Mouse (Mus musculus) cerebellum, adult 11 months (tissue): ENCODE measurements at regions not wholly inside any gene's neighbourhood (a gene's known extent, or its start where the extent isn't known, plus 50 kb on each side); places are given as distances from the start of the nearest gene placed in this dataset.

Source experiments
- DNase-seq: peaks from one replicate; pipeline ENCODE4 v3.0.0; 2022

GRCm38 (mm10) chr4:33595763-33596162 is 285.7 kb downstream of the Rngtt start:
- DNase-seq, result no peak

DNA sequence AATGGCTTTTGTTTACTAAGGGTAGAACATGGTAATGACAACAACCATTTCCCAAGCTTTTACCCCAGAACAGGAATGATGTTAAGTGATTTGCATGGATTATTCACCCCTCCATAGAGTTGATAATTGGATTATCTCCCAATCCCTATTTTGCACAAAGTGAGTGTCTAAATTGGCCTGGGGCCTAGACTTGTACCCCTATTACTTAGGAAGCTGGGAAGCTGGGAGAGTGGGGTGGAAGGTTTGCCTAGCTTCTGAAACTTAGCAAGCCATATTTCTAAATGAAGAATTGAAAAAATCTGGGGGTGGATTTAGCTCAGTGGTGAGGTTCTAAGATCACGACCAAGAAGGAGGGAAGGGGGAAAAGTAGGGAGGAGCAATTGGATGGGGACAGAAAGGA is 289.9 kb downstream of the Rngtt start:
- no peak for DNase-seq

DNA sequence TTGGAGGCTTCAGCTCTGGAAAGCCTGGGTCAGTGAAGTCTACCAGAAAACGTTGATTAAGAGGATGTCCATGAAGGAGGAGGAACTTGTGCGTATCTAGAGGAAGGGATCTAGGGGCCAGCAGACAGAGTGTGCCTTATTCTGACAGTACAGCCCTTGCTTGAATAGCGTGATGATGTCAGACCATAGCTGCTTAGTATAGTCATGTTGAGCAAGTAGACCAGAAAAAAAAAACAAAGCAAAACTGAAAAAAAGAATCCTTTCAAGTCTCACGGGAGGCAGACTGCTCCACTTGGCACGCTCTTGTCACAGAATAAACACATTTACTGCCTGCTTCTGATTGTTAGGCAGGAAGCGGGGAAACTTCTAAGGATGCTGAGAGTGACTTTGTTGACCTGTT is 290.7 kb downstream of the Rngtt start:
- no peak for DNase-seq

DNA sequence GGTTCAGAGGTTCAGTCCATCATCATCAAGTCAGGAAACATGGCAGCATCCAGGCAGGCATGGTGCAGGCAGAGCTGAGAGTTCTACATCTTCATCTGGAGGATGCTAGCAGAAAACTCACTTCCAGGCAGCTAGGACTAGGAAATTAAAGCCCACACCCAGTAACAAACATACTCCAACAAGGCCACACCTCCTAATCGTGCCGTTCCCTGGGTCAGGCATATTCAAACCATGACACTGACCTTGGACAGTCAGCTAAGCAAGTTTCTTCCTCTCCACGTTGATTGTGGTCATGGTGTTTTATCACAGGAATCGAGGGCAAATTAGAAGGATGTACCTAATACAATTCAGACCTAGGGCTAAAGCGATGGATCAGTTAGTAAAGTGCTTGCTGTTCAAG is 294.5 kb downstream of the Rngtt start:
- DNase-seq, result no peak

GRCm38 (mm10) chr4:33639821-33640575 is 284.4 kb upstream of the Cnr1 start:
- no peak for DNase-seq

DNA sequence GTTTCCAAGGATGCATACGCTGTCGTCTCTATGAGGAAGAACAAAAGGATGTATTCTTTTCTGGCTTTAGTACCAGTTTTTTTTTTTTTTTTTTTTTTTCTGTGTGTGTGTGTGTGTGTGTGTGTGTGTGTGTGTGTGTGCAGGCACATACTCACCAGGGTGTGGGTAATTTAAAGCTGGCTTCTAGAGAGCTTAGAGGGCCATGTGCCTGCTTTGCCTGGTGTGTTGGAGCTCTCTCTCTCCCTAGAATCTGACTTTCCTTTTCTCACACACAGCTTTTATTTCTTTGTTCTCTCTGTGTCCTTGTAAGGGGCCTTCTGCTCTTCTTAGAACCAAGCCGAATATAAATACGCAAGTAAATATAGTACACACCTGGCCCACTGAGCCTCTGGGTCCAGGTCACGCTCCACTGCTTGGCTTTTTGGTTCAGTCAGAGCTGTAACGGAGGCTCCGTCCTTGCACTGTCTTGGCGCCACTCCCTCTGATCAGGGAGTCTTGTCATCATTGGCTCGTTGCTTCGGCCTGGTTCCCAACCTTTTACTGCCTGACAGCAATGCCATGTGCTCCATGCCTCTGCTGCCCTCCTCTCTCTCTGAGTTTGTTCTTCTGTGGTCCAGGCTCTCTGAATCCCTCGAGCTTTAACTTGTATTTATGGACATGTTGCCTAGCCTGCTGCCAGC is 283.7 kb upstream of the Cnr1 start:
- peak; percentile 65 for DNase-seq

GRCm38 (mm10) chr4:33641883-33642282 is 282.5 kb upstream of the Cnr1 start:
- DNase-seq, result no peak

- DNase-seq, result no peak
Observed at GRCm38 (mm10) chr4:33642526-33642925, 281.9 kb upstream of the Cnr1 start.

GRCm38 (mm10) chr4:33645217-33645616 is 279.2 kb upstream of the Cnr1 start:
- no peak for DNase-seq

GRCm38 (mm10) chr4:33651292-33651691 is 273.1 kb upstream of the Cnr1 start:
- no peak for DNase-seq

GRCm38 (mm10) chr4:33659766-33660165 is 264.6 kb upstream of the Cnr1 start:
- no peak for DNase-seq

DNA sequence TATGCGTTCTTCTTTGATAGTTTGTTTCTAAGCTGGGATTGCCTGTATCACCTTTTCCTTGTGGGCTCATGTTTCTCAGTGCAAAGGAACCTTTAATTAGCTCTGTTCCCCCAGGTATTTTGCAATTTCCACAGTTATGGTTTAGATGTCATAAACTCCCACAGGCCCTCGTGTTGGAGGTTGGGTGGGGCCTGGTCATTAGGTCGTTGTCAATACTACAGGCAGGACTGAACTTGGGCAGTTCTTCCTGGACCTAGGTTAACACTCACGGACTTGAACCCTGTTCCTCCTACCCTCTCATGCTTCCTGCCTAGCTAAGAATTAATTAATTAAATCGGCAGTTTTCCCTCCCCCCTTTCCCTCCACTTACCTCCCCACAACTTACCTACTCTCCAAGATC is 263.8 kb upstream of the Cnr1 start:
- no peak for DNase-seq

DNA sequence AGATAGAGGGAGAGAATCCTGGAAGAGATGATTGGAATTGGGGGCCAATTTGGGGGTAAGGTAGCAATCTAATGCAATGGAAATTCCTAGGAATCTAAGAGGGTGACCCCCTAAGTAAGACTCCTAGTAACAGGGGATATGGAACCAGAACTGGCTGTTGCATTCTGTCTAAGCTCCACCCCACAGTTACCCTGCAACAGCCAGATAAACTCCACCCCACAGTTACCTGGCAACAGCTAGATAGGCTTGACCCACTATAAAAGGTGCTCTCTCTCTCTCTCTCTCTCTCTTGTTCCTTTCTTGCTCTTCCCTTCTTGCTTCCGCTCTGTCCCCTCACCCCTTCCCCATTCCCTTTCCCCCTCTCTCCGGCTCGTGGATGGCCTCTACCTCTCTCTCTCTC is 262.5 kb upstream of the Cnr1 start:
- DNase-seq, result no peak

DNA sequence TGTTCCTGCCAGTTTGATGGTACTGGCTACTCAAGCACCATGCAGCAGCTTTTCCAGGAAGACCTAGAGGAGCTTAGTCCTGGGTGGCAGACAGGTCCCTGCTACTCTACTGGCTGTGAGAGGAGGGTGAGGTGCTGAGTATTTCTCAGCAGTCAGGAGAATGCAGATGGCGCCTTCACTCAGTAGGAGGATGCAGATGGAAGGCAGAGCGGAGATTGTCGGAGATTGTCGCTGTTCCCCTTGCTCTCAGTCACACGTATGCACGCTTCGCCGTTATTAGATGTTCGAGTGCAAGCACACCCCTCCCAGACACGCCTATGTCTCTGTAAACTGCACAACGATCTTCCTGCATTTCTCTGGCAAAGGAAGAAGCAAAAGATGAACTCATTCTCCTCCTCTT is 261.4 kb upstream of the Cnr1 start:
- no peak for DNase-seq

DNA sequence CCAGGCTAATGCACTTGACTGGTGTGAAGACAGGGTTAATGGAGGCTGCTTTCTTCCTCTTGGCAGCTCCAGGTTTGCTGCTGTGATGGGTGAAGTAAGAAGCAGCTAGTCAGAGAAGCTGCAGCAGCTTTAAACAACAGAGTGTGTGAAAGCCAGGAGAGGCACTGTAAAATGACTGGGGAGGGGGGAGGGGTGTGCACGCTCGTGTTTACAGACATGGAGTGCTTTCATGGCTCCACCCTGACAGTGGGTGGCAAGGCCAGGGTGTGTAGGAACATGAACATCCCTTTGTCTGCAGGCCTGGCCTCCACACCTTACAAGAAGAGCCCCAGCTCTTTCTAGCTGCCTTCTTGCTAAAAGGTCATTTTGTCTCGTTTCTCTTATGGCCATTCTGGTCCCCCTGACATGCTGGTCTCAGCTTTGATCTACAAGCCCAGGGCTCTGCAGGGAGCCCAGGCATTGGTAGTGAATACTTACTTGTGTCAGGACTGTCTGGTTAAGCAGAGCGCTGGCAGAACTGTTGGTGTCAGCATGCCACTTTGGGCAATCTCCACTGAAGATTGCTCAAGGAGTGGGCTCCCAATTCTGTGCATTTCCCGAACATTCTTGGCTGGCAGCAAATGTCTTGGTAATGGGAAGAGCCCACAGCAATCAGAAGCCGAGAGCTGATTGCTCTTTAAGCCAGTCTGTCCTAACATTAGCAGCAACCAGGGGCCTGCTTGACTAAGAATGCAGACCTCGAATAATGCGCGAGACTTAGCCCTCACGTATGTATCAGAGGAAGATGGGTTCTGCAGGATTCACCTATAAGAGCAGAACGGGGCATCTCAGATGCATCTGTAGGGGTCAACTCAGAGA is 260.5 kb upstream of the Cnr1 start:
- no peak for DNase-seq

DNA sequence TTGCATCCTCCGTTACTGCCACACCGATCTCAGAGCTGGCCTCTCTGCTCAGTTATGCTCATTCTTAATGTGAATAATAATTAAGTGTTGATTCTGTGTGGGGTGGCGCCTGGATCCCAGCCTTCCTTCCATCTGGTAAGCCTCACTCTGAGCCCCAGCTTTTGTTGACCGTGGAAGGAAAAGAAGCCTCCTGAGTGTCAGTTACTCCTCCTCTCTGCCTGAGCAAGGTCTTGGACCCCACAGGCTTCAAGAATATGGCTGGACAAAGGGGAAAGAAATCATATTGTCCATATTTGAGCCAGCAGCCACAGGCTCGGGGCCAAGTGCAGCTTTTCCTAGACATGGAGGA is 259.9 kb upstream of the Cnr1 start:
- DNase-seq, result no peak

- no peak for DNase-seq
Observed at GRCm38 (mm10) chr4:33665250-33665873, 259.0 kb upstream of the Cnr1 start.

GRCm38 (mm10) chr4:33668431-33668830 is 256.0 kb upstream of the Cnr1 start:
- no peak for DNase-seq

DNA sequence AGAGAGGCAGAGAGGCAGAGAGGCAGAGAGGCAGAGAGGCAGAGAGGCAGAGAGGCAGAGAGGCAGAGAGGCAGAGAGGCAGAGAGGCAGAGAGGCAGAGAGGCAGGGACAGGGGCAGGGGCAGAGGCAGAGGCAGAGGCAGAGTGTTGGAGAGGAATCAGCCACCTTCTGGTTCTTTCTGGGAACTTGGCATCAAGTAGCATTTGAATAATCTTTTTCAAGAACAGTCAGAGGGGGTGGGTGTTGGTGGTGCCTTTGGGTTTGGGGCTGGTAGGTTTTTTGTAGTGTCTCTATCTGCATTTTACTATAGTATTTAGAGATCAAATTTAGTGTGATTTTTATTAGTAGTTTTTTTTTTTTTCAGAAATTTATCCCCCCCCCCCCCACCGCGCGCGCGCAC is 249.3 kb upstream of the Cnr1 start:
- DNase-seq, result no peak

- DNase-seq, result no peak
Observed at GRCm38 (mm10) chr4:33679351-33679750, 245.0 kb upstream of the Cnr1 start.

- no peak for DNase-seq
Observed at GRCm38 (mm10) chr4:33686135-33686534, 238.3 kb upstream of the Cnr1 start.

DNA sequence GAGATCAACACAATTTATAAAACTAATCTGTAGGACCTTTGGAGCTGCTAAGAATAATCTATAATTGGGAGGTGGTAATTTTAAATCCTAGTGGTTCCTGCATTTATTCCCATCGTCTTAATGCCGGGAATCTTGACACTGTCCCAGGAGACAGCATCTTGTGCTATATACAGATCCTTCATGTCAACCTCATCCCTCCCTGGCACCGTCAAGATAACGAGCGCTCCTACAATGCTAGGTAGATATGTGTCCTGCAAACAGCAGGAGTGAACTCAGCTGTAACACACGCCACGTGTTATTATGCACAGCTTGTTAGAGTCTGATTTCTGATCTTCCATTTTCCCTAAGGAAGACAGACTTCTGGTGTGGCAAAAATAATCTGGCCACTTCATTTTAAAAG is 237.0 kb upstream of the Cnr1 start:
- DNase-seq, result no peak

- DNase-seq, result no peak
Observed at GRCm38 (mm10) chr4:33693441-33693840, 231.0 kb upstream of the Cnr1 start.
